Mouse (Mus musculus) brown adipose tissue, adult 24 weeks (tissue): ENCODE results near the gene Tardbp. TPM values are rescaled to one million over a fixed set of nuclear protein-coding genes. Genes with fewer than 3 reads are reported as not detected.

Experiments
- H3K27ac ChIP-seq: fragments of 200-500 bp; replicated peaks from 2 replicates; pipeline ENCODE4 v1.5.1; 2012; ENCODE audit warnings: low read depth, mild to moderate bottlenecking, low read length
- H3K4me1 ChIP-seq: fragments of 200-500 bp; 2 replicates; pipeline ENCODE4 v1.6.1; 2012; ENCODE audit warnings: low read length, mixed read lengths; ENCODE audit not compliant: control insufficient read depth, insufficient read depth, insufficient read length
- H3K4me3 ChIP-seq: fragments of 200-500 bp; 2 replicates; pipeline ENCODE4 v1.5.1; 2012; ENCODE audit warnings: low read depth, mild to moderate bottlenecking, low read length, moderate library complexity; ENCODE audit not compliant: insufficient read depth
- polyA plus RNA-seq: library from polyadenylated mRNA; stranded (reverse); fragments of >200 nt; gene quantifications from 2 replicates; pipeline ENCODE4 v1.2.4, GENCODE M21; 2012; ENCODE audit not compliant: missing spikeins, insufficient read depth, insufficient read length

The Tardbp gene
- polyA plus RNA-seq, 1 experiment, result 132 TPM

DNA sequence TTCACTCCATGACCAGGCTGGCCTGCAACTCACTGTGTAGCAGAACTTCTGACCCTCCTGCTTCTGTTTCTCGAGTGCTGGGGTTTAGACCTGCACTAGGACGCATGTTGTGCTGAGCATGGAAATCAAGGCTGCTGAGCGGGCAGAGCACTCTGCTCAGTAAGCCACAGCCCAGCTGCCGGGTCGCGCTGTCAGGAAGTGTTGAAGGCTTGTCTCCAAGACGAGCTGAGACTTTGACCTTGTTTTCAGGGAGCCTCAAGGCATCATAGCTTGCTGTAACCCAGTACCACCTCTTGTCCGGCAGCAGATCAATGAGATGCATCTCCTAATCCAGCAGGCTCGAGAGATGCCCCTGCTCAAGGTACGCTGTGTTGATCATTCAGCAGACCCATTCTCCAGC, 56.7 kb downstream of the Tardbp start:
- H3K4me3 ChIP-seq, result no peak overlapping the region
- no peak overlapping the region for H3K27ac ChIP-seq
- H3K4me1 ChIP-seq, result no peaks in the 10 kb centered on the region

- H3K4me3 ChIP-seq, result no peak overlapping the region
- no peak overlapping the region for H3K27ac ChIP-seq
- no peaks in the 10 kb centered on the region for H3K4me1 ChIP-seq
Observed at GRCm38 (mm10) chr4:148563595-148563994, 63.2 kb downstream of the Tardbp start.

DNA sequence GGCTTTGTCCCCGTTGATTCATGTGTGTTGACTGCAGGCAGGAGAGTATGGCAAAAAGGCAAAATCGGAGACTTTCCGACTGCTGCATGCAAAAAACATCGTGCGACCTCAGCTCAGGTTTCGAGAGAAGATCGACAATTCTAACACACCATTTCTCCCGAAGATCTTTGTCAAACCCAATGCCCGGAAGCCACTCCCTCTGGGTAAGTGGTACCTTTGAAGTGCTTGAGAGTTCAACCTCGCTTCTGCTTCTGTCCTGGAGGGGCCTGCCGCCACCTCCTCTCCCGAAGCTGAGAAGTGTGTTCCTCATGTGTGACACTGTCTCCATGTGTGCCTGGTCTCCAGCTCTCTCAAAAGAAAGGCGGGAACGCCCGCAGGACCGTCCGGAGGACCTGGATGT, 64.1 kb downstream of the Tardbp start:
- Histone ChIP-seq H3K27ac (no peak overlapping the region), H3K4me1 (no peaks in the 10 kb centered on the region), H3K4me3 (no peak overlapping the region)

Other genes starting within 250 kb of the Tardbp start
- 12.7 and 17.7 TPM in 2 replicates for gene Ubiad1, start 182.2 kb downstream of the Tardbp start, polyA plus RNA-seq
- 52.3 and 55.2 TPM in 2 replicates for gene Mtor, start 178.4 kb downstream of the Tardbp start, polyA plus RNA-seq
- not detected in 2 replicates for gene Angptl7, start 126.6 kb downstream of the Tardbp start, polyA plus RNA-seq
- 18.8 and 32.4 TPM in 2 replicates for gene Exosc10, start 68.6 kb downstream of the Tardbp start, polyA plus RNA-seq
- gene Srm, start 35.5 kb downstream of the Tardbp start, polyA plus RNA-seq, result 21.4 and 25.8 TPM in 2 replicates
- not detected in 2 replicates for gene Masp2, start 24.5 kb downstream of the Tardbp start, polyA plus RNA-seq
- gene Gm572, start 16.3 kb upstream of the Tardbp start, polyA plus RNA-seq, result not detected in 2 replicates
- gene Casz1, start 177.4 kb upstream of the Tardbp start, polyA plus RNA-seq, result 1.3 and 1.4 TPM in 2 replicates